Mouse (Mus musculus) hindbrain, embryonic 14.5 days (tissue): ENCODE measurements around the gene BC147527. TPM values are rescaled to one million over a fixed set of nuclear protein-coding genes. Genes with fewer than 3 reads are reported as not detected.
"Not testable (repeated sequence)": the region's sequence is repeated elsewhere in the genome, so short reads cannot be mapped to it uniquely, and the experiment has no call there.

Experiments used
- ATAC-seq: fragments of 200-750 bp; cut with Nextera tagmentation; 2 replicates; pipeline ENCODE4 v1.8.0; 2017; ENCODE audit warnings: moderate number of reproducible peaks, mild to moderate bottlenecking, moderate TSS enrichment, moderate library complexity; ENCODE audit not compliant: low FRiP score
- DNase-seq: peaks from one replicate; pipeline ENCODE4 v3.0.0-alpha.2; 2015; ENCODE audit warnings: low spot score
- H3K27ac ChIP-seq: fragments of 300-500 bp; sonication (generic); 2 replicates; pipeline ENCODE4 v1.5.1; 2014; ENCODE audit warnings: mild to moderate bottlenecking, moderate library complexity
- H3K27me3 ChIP-seq: fragments of 300-500 bp; sonication (generic); 2 replicates; pipeline ENCODE4 v1.6.1; 2014; ENCODE audit warnings: mild to moderate bottlenecking, low read length, mixed read lengths; ENCODE audit not compliant: control insufficient read depth, insufficient read depth
- H3K36me3 ChIP-seq: fragments of 300-500 bp; sonication (generic); replicated peaks from 2 replicates; pipeline ENCODE4 v1.6.1; 2014; ENCODE audit not compliant: control insufficient read depth, insufficient read depth
- H3K4me1 ChIP-seq: fragments of 300-500 bp; sonication (generic); replicated peaks from 2 replicates; pipeline ENCODE4 v1.6.1; 2014; ENCODE audit warnings: antibody characterized with exemption, low read length, mixed read lengths; ENCODE audit not compliant: control insufficient read depth, insufficient read depth
- H3K4me2 ChIP-seq: fragments of 300-500 bp; sonication (generic); replicated peaks from 2 replicates; pipeline ENCODE4 v1.6.1; 2014; ENCODE audit warnings: mild to moderate bottlenecking, moderate library complexity
- H3K4me3 ChIP-seq: fragments of 300-500 bp; sonication (generic); replicated peaks from 2 replicates; pipeline ENCODE4 v1.5.1; 2014; ENCODE audit warnings: mild to moderate bottlenecking, low read length
- H3K9ac ChIP-seq: fragments of 300-500 bp; sonication (generic); 2 replicates; pipeline ENCODE4 v1.6.1; 2014
- H3K9me3 ChIP-seq: fragments of 300-500 bp; sonication (generic); 2 replicates; pipeline ENCODE4 v1.6.1; 2016; ENCODE audit warnings: low read length; ENCODE audit not compliant: control insufficient read depth
- WGBS: fragments of 180-500 bp; shearing (Covaris S2); extraction: QIAGEN DNeasy Blood & Tissue Kit; methylation state at CpG from one replicate; pipeline ENCODE4 v1.1.7; 2014; 5-methylcytosine and 5-hydroxymethylcytosine counted together
- polyA plus RNA-seq: library from polyadenylated mRNA; unstranded; fragments of >200 nt; fragmentation: Nextera tagmentation; extraction: Ambion mirVana; gene quantifications from 2 replicates; pipeline ENCODE4 v1.2.1, GENCODE M21; 2014

BC147527 gene
- polyA plus RNA-seq, 1 experiment from 2014 or later, result not detected

DNA sequence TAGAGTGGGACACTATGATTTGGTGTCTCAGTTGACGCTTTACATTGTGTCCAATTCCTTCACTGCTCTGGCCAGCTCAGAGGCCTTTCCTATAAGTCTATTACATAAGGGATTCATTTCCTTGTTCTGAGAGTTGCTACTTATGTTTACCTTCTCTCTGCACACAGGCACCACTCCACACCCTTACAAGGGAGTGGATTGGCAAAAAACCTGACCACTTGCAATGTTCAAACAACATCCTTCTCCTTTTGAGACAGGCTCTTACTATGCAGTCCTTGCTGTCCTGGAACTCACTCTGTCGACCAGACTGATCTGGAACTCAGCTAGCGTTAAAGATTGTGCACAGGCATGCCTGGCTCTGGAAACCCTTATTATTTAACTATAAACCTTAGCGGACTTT lies 10.6 kb downstream of the BC147527 start:
- H3K27ac ChIP-seq, result no peak overlapping the region
- H3K4me1 ChIP-seq, result no peaks in the 10 kb centered on the region
- no peaks in the 10 kb centered on the region for H3K36me3 ChIP-seq
- no peak for DNase-seq
- 85% methylated on average over 4 of the region's 4 CpGs for WGBS
- H3K27me3 ChIP-seq, result no peaks in the 10 kb centered on the region
- ATAC-seq, result no peak
- H3K4me2 ChIP-seq, result no peak overlapping the region
- no peak overlapping the region for H3K9ac ChIP-seq
- no peak overlapping the region for H3K4me3 ChIP-seq
- H3K9me3 ChIP-seq, result no peaks in the 10 kb centered on the region

DNA sequence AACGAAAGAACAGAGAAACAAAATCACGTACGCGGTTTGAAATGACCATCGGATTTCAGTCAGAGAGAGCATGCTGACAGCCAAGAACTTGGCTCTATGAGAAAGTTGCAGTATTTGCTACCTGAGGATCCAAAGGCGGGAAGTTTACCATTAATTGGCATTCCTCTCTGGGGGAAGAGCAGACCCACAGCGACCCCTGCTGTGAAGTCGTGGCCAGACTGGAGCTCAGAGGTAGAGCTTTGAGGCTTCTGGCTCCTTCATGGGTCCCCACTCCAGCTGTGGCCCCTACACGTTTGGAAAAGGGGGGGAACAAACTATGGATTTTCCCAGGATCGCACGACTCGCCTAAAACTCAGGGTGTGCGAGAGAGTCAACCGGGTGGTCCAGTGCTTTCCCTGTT lies 13.4 kb downstream of the BC147527 start:
- ATAC-seq (no peak), DNase-seq (no peak)
- H3K4me2 ChIP-seq, result no peak overlapping the region
- H3K27me3 ChIP-seq, result no peaks in the 10 kb centered on the region
- 43% methylated on average over 14 of the region's 14 CpGs for WGBS
- H3K27ac ChIP-seq, result no peak overlapping the region
- H3K36me3 ChIP-seq, result no peaks in the 10 kb centered on the region
- H3K9ac ChIP-seq, result no peak overlapping the region
- H3K4me1 ChIP-seq, result no peaks in the 10 kb centered on the region
- H3K4me3 ChIP-seq, result no peak overlapping the region
- no peaks in the 10 kb centered on the region for H3K9me3 ChIP-seq

DNA sequence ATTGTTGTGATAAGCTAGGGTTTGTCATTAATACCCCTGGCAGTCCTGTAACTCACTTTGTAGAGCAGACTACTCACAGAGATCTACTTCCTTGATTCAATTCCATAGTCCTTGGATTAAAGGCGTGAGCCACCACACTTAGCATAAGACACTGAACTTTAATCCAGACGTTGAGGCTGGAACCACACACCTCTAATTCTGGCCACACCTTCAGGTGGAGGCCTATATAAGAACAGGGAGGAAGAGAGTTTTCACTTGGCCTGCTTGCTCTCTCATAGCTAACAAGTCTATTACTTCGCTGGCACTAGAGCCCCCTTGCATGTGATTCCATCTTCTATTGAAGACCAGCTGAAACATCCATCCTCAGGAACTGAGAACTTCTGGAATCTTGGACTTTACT lies 16.4 kb downstream of the BC147527 start, which contains the start of gene Tcstv3:
Gene Tcstv3, plus strand, starts transcription at position 301 of the 400 bp plus-strand sequence.
- 79% methylated on average over 3 of the region's 3 CpGs for WGBS
- H3K9me3 ChIP-seq, H3K4me3 ChIP-seq: not testable (repeated sequence)

DNA sequence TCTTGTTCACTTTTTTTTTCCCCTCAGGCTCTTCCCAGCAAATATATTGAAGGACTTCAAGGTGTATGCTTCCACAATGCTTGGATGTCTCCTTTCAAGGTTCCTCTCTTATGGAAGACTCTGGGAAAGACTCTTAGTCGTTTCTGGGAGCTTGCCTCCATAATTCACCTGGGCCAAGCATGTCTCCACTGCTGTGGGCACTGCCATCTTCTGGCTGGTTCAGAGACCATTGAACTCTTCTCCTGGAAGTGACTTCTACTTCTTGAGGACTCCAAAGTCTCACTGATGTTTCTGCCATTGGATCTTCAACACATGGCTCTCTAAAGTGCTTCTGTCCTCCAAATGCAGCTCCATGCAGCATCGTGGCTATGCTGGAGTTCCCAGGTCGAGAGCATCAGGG lies 20.0 kb downstream of the BC147527 start:
- Histone ChIP-seq H3K4me3 (no peak overlapping the region), H3K4me2 (no peak overlapping the region), H3K9me3 (no peaks in the 10 kb centered on the region), H3K4me1 (no peaks in the 10 kb centered on the region), H3K9ac (no peak overlapping the region), H3K27me3 (no peaks in the 10 kb centered on the region), H3K27ac (no peak overlapping the region), H3K36me3 (no peaks in the 10 kb centered on the region)
- WGBS, result 70% methylated on average over 3 of the region's 3 CpGs
- no peak for DNase-seq
- ATAC-seq, result no peak

More for the DNA sequence above, 16.4 kb downstream of the BC147527 start, which contains the start of gene Tcstv3:
- not testable (repeated sequence) for H3K4me1 ChIP-seq, H3K27me3 ChIP-seq, H3K9ac ChIP-seq, ATAC-seq, H3K4me2 ChIP-seq, H3K36me3 ChIP-seq, DNase-seq, H3K27ac ChIP-seq

DNA sequence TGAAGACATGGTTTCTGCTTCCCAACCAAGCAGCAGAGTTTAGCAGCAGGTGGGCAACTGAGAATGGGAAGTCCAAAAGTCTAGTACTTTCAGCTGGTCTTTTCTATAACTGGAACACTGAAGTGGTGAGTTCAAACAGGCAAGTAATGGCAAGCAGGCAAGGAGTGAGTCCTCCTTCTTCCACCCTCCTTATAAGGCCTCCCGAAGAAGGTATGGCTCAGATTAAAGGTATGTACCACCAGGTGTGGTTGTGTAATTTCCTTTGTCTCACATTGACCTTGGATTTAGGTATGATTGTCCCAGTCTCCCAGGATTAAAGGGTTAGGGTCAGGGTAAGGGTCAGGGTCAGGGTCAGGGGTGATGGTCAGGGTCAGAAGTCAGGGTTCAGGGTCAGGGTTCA lies 20.5 kb downstream of the BC147527 start:
- Histone ChIP-seq H3K4me2 (no peak overlapping the region), H3K9me3 (no peaks in the 10 kb centered on the region), H3K4me3 (no peak overlapping the region), H3K4me1 (no peaks in the 10 kb centered on the region), H3K9ac (no peak overlapping the region), H3K27me3 (no peaks in the 10 kb centered on the region), H3K27ac (no peak overlapping the region), H3K36me3 (no peaks in the 10 kb centered on the region)
- ATAC-seq (no peak), DNase-seq (no peak)
- WGBS, result 96% methylated on average over 1 of the region's 1 CpGs

Other genes with a start within 250 kb of the BC147527 start
- gene Gm21188, start 248.2 kb upstream of the BC147527 start, polyA plus RNA-seq, result not detected in 2 replicates
- not detected in 2 replicates for gene Gm20767, start 160.1 kb upstream of the BC147527 start, polyA plus RNA-seq
- not detected in 2 replicates for gene Gm21818, start 128.0 kb upstream of the BC147527 start, polyA plus RNA-seq
- not detected in 2 replicates for gene Gm21762, start 84.4 kb upstream of the BC147527 start, polyA plus RNA-seq
- not detected in 2 replicates for gene Gm21731, start 61.3 kb upstream of the BC147527 start, polyA plus RNA-seq
- gene AF067061, start 37.3 kb upstream of the BC147527 start, polyA plus RNA-seq, result not detected in 2 replicates
- not detected in 2 replicates for gene Tcstv3, start 16.5 kb downstream of the BC147527 start, polyA plus RNA-seq